Mouse (Mus musculus) E14TG2a.4 (cell line): ENCODE results near the gene Alk.

ENCODE experiments used
- CTCF ChIP-seq: conservative IDR thresholded peaks from 2 replicates; pipeline ENCODE4 v1.5.1; 2014; ENCODE audit warnings: low read length
- POU5F1 ChIP-seq: IDR thresholded peaks from 2 replicates; pipeline ENCODE4 v1.6.1; 2014; ENCODE audit warnings: low read length, borderline replicate concordance

DNA sequence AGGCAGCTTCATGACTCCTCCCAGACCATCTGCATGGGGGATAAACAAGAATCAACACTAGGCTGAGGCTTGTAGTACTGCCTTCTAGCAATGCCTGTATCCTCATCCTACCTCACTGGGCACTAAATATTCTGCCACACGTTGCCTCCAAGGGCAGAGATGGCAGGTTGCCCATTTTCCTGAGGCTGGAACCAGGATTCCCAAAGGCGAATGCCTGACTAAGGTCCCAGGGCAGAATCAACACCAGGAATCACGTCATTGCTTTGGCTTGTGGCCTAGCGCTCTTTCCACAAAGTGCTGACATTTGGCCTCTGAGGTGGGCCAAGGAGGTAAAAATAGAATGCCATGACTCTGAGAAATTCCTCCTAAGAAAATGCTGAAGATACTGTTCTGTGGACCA is 155.9 kb downstream of the Alk start:
- TF ChIP-seq CTCF (no peak), POU5F1 (no peak)
